Mouse (Mus musculus) megakaryocyte, adult 5-6 weeks (primary cell): ENCODE measurements around the gene Slitrk4. TPM values are rescaled to one million over a fixed set of nuclear protein-coding genes. Genes with fewer than 3 reads are reported as not detected.

Experiments used
- ATAC-seq: 2 replicates; pipeline ENCODE4 v1.8.0; 2016; ENCODE audit warnings: mild to moderate bottlenecking, inconsistent platforms; ENCODE audit not compliant: poor library complexity, severe bottlenecking
- total RNA-seq, 2 experiments: library from RNA; stranded (forward) in 1 of 2; stranded (reverse) in 1 of 2; fragments of 153-499, 151-499 nt in 1 of 2; fragments of 221-1000, 200-1000 nt in 1 of 2; gene quantifications; 2 replicates each; pipeline versions ENCODE4 v1.2.3 to v1.2.4; 2015 to 2017

The Slitrk4 gene
- not detected in 2 replicates for total RNA-seq (2015)
- total RNA-seq (2017) = not detected in 2 replicates

GRCm38 (mm10) chrX:64276290-64277125 lies at the start of gene Slitrk4:
Slitrk4 (minus strand) TSS chrX:64276996.
- ATAC-seq = no peak

GRCm38 (mm10) chrX:64319501-64319900 lies 42.7 kb upstream of the Slitrk4 start:
- no peak for ATAC-seq

- no peak for ATAC-seq
These were observed 1.1 kb upstream of the Slitrk4 start for GRCm38 (mm10) chrX:64277991-64278301.

- no peak for ATAC-seq
These were observed 562 bp upstream of the Slitrk4 start for GRCm38 (mm10) chrX:64277126-64277990.

GRCm38 (mm10) chrX:64275501-64276289 lies 1.1 kb downstream of the Slitrk4 start:
- ATAC-seq = no peak

- ATAC-seq = no peak
These were observed 13.3 kb downstream of the Slitrk4 start for GRCm38 (mm10) chrX:64263481-64263880.

Other genes starting within 250 kb of the Slitrk4 start
- gene Gm6760, start 124.8 kb downstream of the Slitrk4 start, total RNA-seq (2015) = not detected in 2 replicates
- not detected in 2 replicates for gene Gm6760, start 124.8 kb downstream of the Slitrk4 start, total RNA-seq (2017)
- not detected in 2 replicates for gene 3830417A13Rik, start 103.4 kb downstream of the Slitrk4 start, total RNA-seq (2015)
- gene 3830417A13Rik, start 103.4 kb downstream of the Slitrk4 start, total RNA-seq (2017) = not detected in 2 replicates